Mouse (Mus musculus) G1E (cell line): ENCODE measurements around the gene Pidd1.

Experiments used
- CTCF ChIP-seq: IDR thresholded peaks from 2 replicates; pipeline ENCODE4 v1.5.1; 2012; ENCODE audit warnings: low read depth, low read length, inconsistent platforms, mixed read lengths
- GATA1 ChIP-seq: IDR thresholded peaks from 2 replicates; pipeline ENCODE4 v1.6.1; 2012; ENCODE audit warnings: borderline replicate concordance, low read length, inconsistent platforms, mixed read lengths

- TF ChIP-seq CTCF (no peak), GATA1 (no peak)
These were observed 51.9 kb downstream of the Pidd1 start, which contains the start of gene Taldo1 for GRCm38 (mm10) chr7:141391625-141392551.
